22 mouse cellular contexts compared by ENCODE assay signal in the genomic region with DNA sequence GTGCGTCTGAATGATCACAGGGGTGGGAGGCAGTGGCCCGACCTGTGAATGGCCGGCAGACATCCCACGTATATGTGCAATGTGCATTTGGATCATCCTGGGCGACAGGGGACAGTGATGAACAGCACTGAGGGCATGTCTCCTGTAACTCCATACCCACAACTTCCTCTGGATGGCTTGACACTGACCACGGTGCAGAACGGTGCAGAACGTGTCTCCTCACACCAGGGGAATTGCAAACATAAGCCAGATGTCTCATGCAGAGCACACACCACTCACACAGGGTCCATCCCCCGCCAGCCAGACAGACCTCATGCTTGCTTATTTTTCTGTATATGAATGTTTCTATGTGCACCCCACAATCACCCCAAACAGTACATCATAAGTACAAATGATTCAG.
DNase-seq lines count a peak whose midpoint lies in the region; ATAC-seq and TF ChIP-seq lines count a peak whose summit lies in the region.
"Had no signal": no experiment of that assay in that cellular context is flagged by ENCODE, and none has a peak within 500 bp of the region (broad histone marks: within the 10 kb centered on the region; RNA-seq: fewer than 3 reads in every experiment).

No protein-coding gene starts in this region.

- no peak overlapping the region for H3K4me2 ChIP-seq in kidney, embryonic 14.5 days (replicated peaks; ENCODE audit: low read depth, low read length)
- no peak overlapping the region for H3K4me2 ChIP-seq in kidney, postnatal 0 days (ENCODE audit: low read length)
- H3K4me2 ChIP-seq: embryonic facial prominence, embryonic 12.5 days; forebrain, embryonic 13.5 days; forebrain, embryonic 15.5 days had no signal

- DNase-seq in kidney, postnatal 25 days: no peak
- DNase-seq in kidney, postnatal 0 days (ENCODE audit: low spot score): peak; percentile 59
- DNase-seq in kidney, adult 18-20 months: no peak
- DNase-seq: adrenal gland, adult 8-10 months; adrenal gland, postnatal 14 days; B cell, adult 2 months; cerebellum, adult 11-12 months; cerebellum, adult 2 months; cerebellum, adult 9-10 months; cerebellum, postnatal 10 days; cerebellum, postnatal 25 days had no signal

- no peaks in the 10 kb centered on the region for H3K9me3 ChIP-seq in kidney, embryonic 14.5 days (ENCODE audit: control insufficient read depth, low read length)
- no peaks in the 10 kb centered on the region for H3K9me3 ChIP-seq in kidney, postnatal 0 days (replicated peaks; ENCODE audit: low read length)
- peaks cover 6% of the 10 kb centered on the region for H3K9me3 ChIP-seq in megakaryocyte, embryonic 14.5 days
- H3K9me3 ChIP-seq: embryonic facial prominence, embryonic 10.5 days; embryonic facial prominence, embryonic 12.5 days; forebrain, embryonic 13.5 days; forebrain, embryonic 15.5 days; G1E had no signal

- ATAC-seq in kidney, embryonic 14.5 days (ENCODE audit: low FRiP score, low TSS enrichment): peak; percentile 32
- ATAC-seq in kidney, postnatal 0 days (replicated peaks; ENCODE audit: low FRiP score, low read depth): no peak
- ATAC-seq in megakaryocyte, adult 5-6 weeks (ENCODE audit: poor library complexity, severe bottlenecking): no peak
- ATAC-seq: activated CD4-positive, CD25-positive, alpha-beta regulatory T cell, adult 4 months; CD4-positive, CD25-positive, alpha-beta regulatory T cell, adult 4 months; forebrain, embryonic 13.5 days; forebrain, embryonic 15.5 days; Patski had no signal

- H3K27ac ChIP-seq in kidney, embryonic 14.5 days (ENCODE audit: low read depth, low read length): no peak overlapping the region
- H3K27ac ChIP-seq in kidney, postnatal 0 days: no peak overlapping the region
- H3K27ac ChIP-seq: embryonic facial prominence, embryonic 12.5 days; forebrain, embryonic 13.5 days; forebrain, embryonic 15.5 days had no signal

- H3K4me3 ChIP-seq in kidney, embryonic 14.5 days (ENCODE audit: low read length): no peak overlapping the region
- H3K4me3 ChIP-seq in kidney, postnatal 0 days (replicated peaks; ENCODE audit: low read depth, low read length): no peak overlapping the region
- H3K4me3 ChIP-seq in megakaryocyte, embryonic 14.5 days (replicated peaks): peak overlapping the region; percentile 46
- H3K4me3 ChIP-seq: embryonic facial prominence, embryonic 10.5 days; embryonic facial prominence, embryonic 12.5 days; forebrain, embryonic 13.5 days; forebrain, embryonic 15.5 days had no signal

- 37% methylated on average over 9 of the region's 9 CpGs for WGBS in kidney, embryonic 14.5 days
- WGBS in kidney, postnatal 0 days: 28% methylated on average over 9 of the region's 9 CpGs

- H3K36me3 ChIP-seq in kidney, embryonic 14.5 days (ENCODE audit: control insufficient read depth, insufficient read depth, low read length): no peaks in the 10 kb centered on the region
- H3K36me3 ChIP-seq in kidney, postnatal 0 days (ENCODE audit: insufficient read depth, low read length): no peaks in the 10 kb centered on the region
- no peaks in the 10 kb centered on the region for H3K36me3 ChIP-seq in megakaryocyte, embryonic 14.5 days (replicated peaks; ENCODE audit: low read length)
- H3K36me3 ChIP-seq: embryonic facial prominence, embryonic 10.5 days; embryonic facial prominence, embryonic 12.5 days; forebrain, embryonic 15.5 days; G1E had no signal

- H3K27me3 ChIP-seq in kidney, embryonic 14.5 days (ENCODE audit: control insufficient read depth, insufficient read depth, low read length): no peaks in the 10 kb centered on the region
- no peaks in the 10 kb centered on the region for H3K27me3 ChIP-seq in kidney, postnatal 0 days (ENCODE audit: insufficient read depth, low read length)
- H3K27me3 ChIP-seq in megakaryocyte, embryonic 14.5 days (replicated peaks): peaks cover 77% of the 10 kb centered on the region
- H3K27me3 ChIP-seq: embryonic facial prominence, embryonic 12.5 days; forebrain, embryonic 13.5 days; forebrain, embryonic 15.5 days; Patski had no signal

- H3K4me1 ChIP-seq in kidney, embryonic 14.5 days (ENCODE audit: control insufficient read depth, insufficient read depth, low read length): peaks cover 24% of the 10 kb centered on the region
- peaks cover 7% of the 10 kb centered on the region; the same call in 1 of the 2 replicates for H3K4me1 ChIP-seq in kidney, postnatal 0 days (replicated peaks; ENCODE audit: insufficient read depth, low read length)
- H3K4me1 ChIP-seq in megakaryocyte, embryonic 14.5 days: peaks cover 16% of the 10 kb centered on the region
- H3K4me1 ChIP-seq: embryonic facial prominence, embryonic 12.5 days; forebrain, embryonic 13.5 days; forebrain, embryonic 15.5 days had no signal

- no peak for TF ChIP-seq CTCF in kidney, postnatal 0 days (IDR thresholded peaks at IDR 0.05; ENCODE audit: low read depth)

- H3K9ac ChIP-seq in kidney, embryonic 14.5 days (ENCODE audit: low read depth, low read length): no peak overlapping the region
- H3K9ac ChIP-seq in kidney, postnatal 0 days (ENCODE audit: low read depth, low read length): no peak overlapping the region
- H3K9ac ChIP-seq: embryonic facial prominence, embryonic 12.5 days; forebrain, embryonic 13.5 days; forebrain, embryonic 15.5 days had no signal
